Mouse (Mus musculus) C2C12 (cell line): ENCODE measurements around the gene Gm45711.

Experiments used
- CTCF ChIP-seq: IDR thresholded peaks from one replicate; pipeline ENCODE4 v1.5.1; 2011; ENCODE audit not compliant: control insufficient read depth, insufficient read depth, insufficient read length
- FOSL1 ChIP-seq: IDR thresholded peaks from one replicate; pipeline ENCODE4 v1.8.0; 2011; ENCODE audit warnings: mild to moderate bottlenecking, low read length; ENCODE audit not compliant: poor library complexity, insufficient read depth, severe bottlenecking
- MAX ChIP-seq: IDR thresholded peaks from one replicate; pipeline ENCODE4 v1.6.1; 2011; ENCODE audit warnings: mild to moderate bottlenecking, control low read depth
- USF1 ChIP-seq: IDR thresholded peaks from one replicate; pipeline ENCODE4 v1.6.1; 2011; ENCODE audit warnings: low read depth, mild to moderate bottlenecking, control low read depth, moderate library complexity

GRCm38 (mm10) chr8:104336806-104337205, 26.9 kb upstream of the Gm45711 start:
- no peak for TF ChIP-seq MAX
- no peak for TF ChIP-seq CTCF
- no peak for TF ChIP-seq USF1
- TF ChIP-seq FOSL1 = no peak
